Mouse (Mus musculus) kidney, embryonic 14.5 days (tissue): ENCODE measurements around the gene Prodh2. TPM values are rescaled to one million over a fixed set of nuclear protein-coding genes. Genes with fewer than 3 reads are reported as not detected.

ENCODE experiments used
- ATAC-seq: fragments of 200-750 bp; cut with Nextera tagmentation; 2 replicates; pipeline ENCODE4 v1.8.0; 2017; ENCODE audit warnings: moderate number of reproducible peaks, mild to moderate bottlenecking, moderate TSS enrichment, moderate library complexity; ENCODE audit not compliant: low FRiP score, low TSS enrichment
- H3K27ac ChIP-seq: fragments of 300-500 bp; sonication (generic); 2 replicates; pipeline ENCODE4 v1.5.1; 2014; ENCODE audit warnings: low read depth, mild to moderate bottlenecking, low read length, moderate library complexity, mixed read lengths
- H3K27me3 ChIP-seq: fragments of 300-500 bp; sonication (generic); 2 replicates; pipeline ENCODE4 v1.6.1; 2014; ENCODE audit warnings: mild to moderate bottlenecking, low read length; ENCODE audit not compliant: control insufficient read depth, insufficient read depth
- H3K36me3 ChIP-seq: fragments of 300-500 bp; sonication (generic); 2 replicates; pipeline ENCODE4 v1.6.1; 2014; ENCODE audit warnings: low read length, mixed read lengths; ENCODE audit not compliant: control insufficient read depth, insufficient read depth
- H3K4me1 ChIP-seq: fragments of 300-500 bp; sonication (generic); 2 replicates; pipeline ENCODE4 v1.6.1; 2014; ENCODE audit warnings: low read length, mixed read lengths; ENCODE audit not compliant: control insufficient read depth, insufficient read depth
- H3K4me2 ChIP-seq: fragments of 300-500 bp; sonication (generic); replicated peaks from 2 replicates; pipeline ENCODE4 v1.6.1; 2014; ENCODE audit warnings: low read depth, mild to moderate bottlenecking, low read length
- H3K4me3 ChIP-seq: fragments of 300-500 bp; sonication (generic); 2 replicates; pipeline ENCODE4 v1.5.1; 2014; ENCODE audit warnings: mild to moderate bottlenecking, low read length
- H3K9ac ChIP-seq: fragments of 300-500 bp; sonication (generic); 2 replicates; pipeline ENCODE4 v1.6.1; 2014; ENCODE audit warnings: low read depth, mild to moderate bottlenecking, low read length, moderate library complexity
- H3K9me3 ChIP-seq: fragments of 300-500 bp; sonication (generic); 2 replicates; pipeline ENCODE4 v1.6.1; 2016; ENCODE audit warnings: low read length; ENCODE audit not compliant: control insufficient read depth
- WGBS: fragments of 180-500 bp; shearing (Covaris S2); extraction: QIAGEN DNeasy Blood & Tissue Kit; methylation state at CpG from one replicate; pipeline ENCODE4 v1.1.7; 2014; 5-methylcytosine and 5-hydroxymethylcytosine counted together
- polyA plus RNA-seq: library from polyadenylated mRNA; unstranded; fragments of >200 nt; fragmentation: Nextera tagmentation; extraction: Ambion mirVana; gene quantifications from 2 replicates; pipeline ENCODE4 v1.2.1, GENCODE M21; 2014

Prodh2 gene
- polyA plus RNA-seq, 1 experiment from 2014 or later: 2.3 TPM

- Histone ChIP-seq H3K4me3 (no peak overlapping the region), H3K27ac (no peak overlapping the region), H3K4me1 (peaks cover 7% of the 10 kb centered on the region; the same call in 1 of the 2 replicates), H3K27me3 (peaks cover 90% of the 10 kb centered on the region), H3K4me2 (no peak overlapping the region), H3K9me3 (no peaks in the 10 kb centered on the region), H3K9ac (no peak overlapping the region), H3K36me3 (no peaks in the 10 kb centered on the region)
- no peak for ATAC-seq
- WGBS: 0% methylated on average over 9 of the region's 9 CpGs
These were observed 36.9 kb upstream of the Prodh2 start for GRCm38 (mm10) chr7:30456487-30456886.

DNA sequence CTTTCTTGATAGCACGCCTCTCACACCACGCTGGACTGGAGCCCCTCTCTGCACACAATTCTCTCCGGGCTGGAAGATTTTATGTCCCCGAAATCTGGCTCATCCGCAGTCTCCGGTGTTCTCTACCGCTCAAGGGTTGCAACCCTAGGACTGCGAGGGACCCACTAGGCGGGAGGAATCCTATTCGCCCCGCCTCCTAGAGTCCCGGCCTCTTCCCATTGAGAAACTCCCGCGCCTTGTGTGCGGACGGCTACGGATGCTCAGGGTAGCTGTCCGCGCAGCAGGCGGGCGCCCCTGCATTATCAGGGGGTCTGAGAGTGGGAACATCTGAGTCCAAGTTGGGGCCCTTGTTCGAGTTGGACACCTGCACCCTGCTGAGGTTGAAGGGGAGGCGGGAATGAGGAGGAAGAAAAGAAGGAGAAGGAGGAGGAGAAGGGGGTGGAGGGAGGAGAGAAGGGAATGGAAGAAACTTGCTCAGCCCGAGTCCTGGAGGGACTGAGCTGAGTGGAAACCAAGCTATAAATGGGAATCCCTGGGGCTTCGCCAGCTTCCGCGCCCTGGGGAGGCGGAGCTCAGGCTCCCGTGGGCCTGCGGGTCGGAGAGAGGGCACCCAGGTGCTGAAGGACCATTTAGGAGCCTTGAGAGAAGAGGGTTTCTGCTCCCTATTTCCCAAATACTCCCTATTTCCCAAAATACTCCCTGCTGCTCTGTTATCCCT lies 36.4 kb upstream of the Prodh2 start:
- Histone ChIP-seq H3K36me3 (no peaks in the 10 kb centered on the region), H3K27ac (no peak overlapping the region), H3K27me3 (peaks cover 96% of the 10 kb centered on the region), H3K9ac (no peak overlapping the region), H3K4me1 (peaks cover 7% of the 10 kb centered on the region; the same call in 1 of the 2 replicates), H3K4me2 (no peak overlapping the region; the same call in 1 of the 2 replicates), H3K9me3 (no peaks in the 10 kb centered on the region), H3K4me3 (no peak overlapping the region; the same call in 1 of the 2 replicates)
- no peak for ATAC-seq
- 2% methylated on average over 31 of the region's 31 CpGs for WGBS

DNA sequence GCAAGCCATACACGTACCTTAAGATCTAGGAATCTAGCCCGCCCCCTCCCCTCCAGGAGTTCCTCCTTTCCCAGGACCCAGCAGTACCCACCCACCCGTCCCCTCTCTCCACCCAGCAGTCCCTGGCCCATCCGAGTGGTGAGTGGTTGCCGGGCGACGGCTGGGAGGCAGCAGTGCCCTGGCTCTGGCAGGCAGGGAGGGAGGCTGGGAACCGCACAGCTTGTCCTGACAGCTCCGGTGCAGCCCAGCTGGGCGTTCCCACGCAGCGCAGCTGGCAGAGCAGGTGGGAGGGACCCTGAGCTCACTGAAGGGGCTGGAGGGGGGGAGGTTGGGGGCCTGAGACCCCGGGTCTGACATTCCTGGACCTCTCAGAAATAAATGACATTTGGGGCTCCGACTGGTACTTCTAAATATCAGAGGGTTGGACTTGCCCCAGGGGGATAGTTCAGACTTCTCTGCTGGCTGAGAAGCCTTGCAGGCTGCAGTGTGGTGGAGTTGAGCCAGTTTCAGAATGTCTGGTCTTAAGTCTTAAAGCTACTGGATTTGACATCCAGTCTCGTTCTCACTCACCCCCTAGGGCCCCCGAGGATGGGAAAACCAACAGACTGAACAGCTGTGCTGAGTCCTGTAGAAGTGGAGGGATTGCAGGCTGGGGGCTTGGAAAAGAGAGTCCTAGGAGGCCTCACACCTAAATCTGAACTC lies 35.6 kb upstream of the Prodh2 start, which contains the start of the genes Kirrel2 and Nphs1:
Kirrel2 (minus strand) TSS at position 62 of the 702 bp plus-strand sequence.
Nphs1 (plus strand) TSS at position 687 of the 702 bp plus-strand sequence.
- peaks cover 7% of the 10 kb centered on the region; the same call in 1 of the 2 replicates for H3K4me1 ChIP-seq
- WGBS: 1% methylated on average over 16 of the region's 16 CpGs
- no peaks in the 10 kb centered on the region for H3K9me3 ChIP-seq
- H3K27me3 ChIP-seq: peaks cover 96% of the 10 kb centered on the region
- ATAC-seq: peak; percentile 63; the same call in 1 of the 2 replicates
- H3K27ac ChIP-seq: no peak within 1 kb of the TSS
- H3K9ac ChIP-seq: no peak within 1 kb of the TSS
- H3K36me3 ChIP-seq: no peaks in the 10 kb centered on the region
- no peak within 1 kb of the TSS; the same call in 1 of the 2 replicates for H3K4me3 ChIP-seq
- H3K4me2 ChIP-seq: peak within 1 kb of the TSS; percentile 10; the same call in 1 of the 2 replicates

DNA sequence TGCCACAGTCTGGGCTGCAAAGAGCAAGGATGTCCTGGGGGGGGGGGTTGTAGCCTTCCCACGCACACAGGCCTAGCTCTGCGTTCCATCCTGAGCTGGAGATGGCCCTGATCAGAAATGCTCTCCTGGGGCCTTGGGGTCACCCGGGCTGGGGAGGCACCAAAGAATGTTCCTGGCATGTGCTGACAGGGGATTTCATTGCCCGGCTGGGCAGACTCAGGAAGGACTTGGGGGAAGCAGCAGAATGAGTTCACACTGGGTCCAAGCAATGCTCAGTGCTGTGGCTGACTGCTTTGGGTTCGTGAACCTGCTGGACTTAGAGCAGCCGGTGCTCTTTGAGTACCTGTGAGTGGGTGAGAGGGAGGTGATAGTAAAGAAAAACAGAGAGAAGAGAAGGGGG lies 33.9 kb upstream of the Prodh2 start:
- Histone ChIP-seq H3K9ac (no peak overlapping the region), H3K4me1 (peaks cover 7% of the 10 kb centered on the region; the same call in 1 of the 2 replicates), H3K27ac (no peak overlapping the region), H3K4me2 (no peak overlapping the region), H3K9me3 (no peaks in the 10 kb centered on the region), H3K36me3 (no peaks in the 10 kb centered on the region), H3K4me3 (no peak overlapping the region), H3K27me3 (peaks cover 96% of the 10 kb centered on the region)
- ATAC-seq: no peak
- WGBS: 45% methylated on average over 6 of the region's 6 CpGs

- Histone ChIP-seq H3K27ac (no peak overlapping the region), H3K9ac (no peak overlapping the region), H3K36me3 (no peaks in the 10 kb centered on the region), H3K4me1 (no peaks in the 10 kb centered on the region), H3K4me3 (no peak overlapping the region), H3K9me3 (no peaks in the 10 kb centered on the region), H3K27me3 (peaks cover 90% of the 10 kb centered on the region), H3K4me2 (no peak overlapping the region)
- 22% methylated on average over 7 of the region's 7 CpGs for WGBS
- no peak for ATAC-seq
These were observed 29.9 kb upstream of the Prodh2 start for GRCm38 (mm10) chr7:30463568-30463967.

GRCm38 (mm10) chr7:30463996-30464395 lies 29.4 kb upstream of the Prodh2 start:
- 26% methylated on average over 4 of the region's 4 CpGs for WGBS
- Histone ChIP-seq H3K4me1 (no peaks in the 10 kb centered on the region), H3K27me3 (peaks cover 86% of the 10 kb centered on the region)

DNA sequence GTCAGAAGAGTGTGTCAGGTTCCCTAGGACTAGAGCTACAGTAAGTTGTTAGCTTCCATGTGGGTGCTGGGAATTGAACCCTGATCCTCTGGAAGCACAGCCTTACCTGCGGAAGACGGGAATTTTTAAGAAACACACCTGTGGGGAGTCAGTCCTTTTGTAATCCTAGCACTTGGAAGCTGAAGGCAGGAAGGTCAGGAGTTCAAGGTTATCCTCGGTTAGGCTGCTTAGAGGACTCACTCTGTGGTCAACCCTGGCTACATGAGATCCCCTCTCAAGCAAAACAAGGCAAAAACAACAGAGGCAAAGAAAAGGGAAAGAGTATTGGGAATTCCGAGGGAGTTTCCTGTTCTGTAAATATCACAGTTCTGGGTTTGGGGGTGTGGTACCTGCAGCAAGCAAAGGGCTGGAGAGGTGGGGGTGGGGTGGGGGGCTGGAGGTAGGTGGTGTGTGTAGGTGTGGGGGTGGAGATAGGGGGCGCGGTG lies 28.6 kb upstream of the Prodh2 start:
- no peak for ATAC-seq
- Histone ChIP-seq H3K4me1 (no peaks in the 10 kb centered on the region), H3K27me3 (peaks cover 79% of the 10 kb centered on the region), H3K9ac (no peak overlapping the region), H3K9me3 (no peaks in the 10 kb centered on the region), H3K27ac (no peak overlapping the region), H3K4me3 (no peak overlapping the region), H3K36me3 (no peaks in the 10 kb centered on the region), H3K4me2 (no peak overlapping the region)
- WGBS: 13% methylated on average over 6 of the region's 6 CpGs

More at GRCm38 (mm10) chr7:30463996-30464395, 29.4 kb upstream of the Prodh2 start:
- H3K36me3 ChIP-seq: no peaks in the 10 kb centered on the region
- H3K9ac ChIP-seq: no peak overlapping the region
- no peak overlapping the region for H3K4me2 ChIP-seq
- H3K4me3 ChIP-seq: no peak overlapping the region
- H3K9me3 ChIP-seq: no peaks in the 10 kb centered on the region
- no peak overlapping the region for H3K27ac ChIP-seq
- ATAC-seq: no peak

GRCm38 (mm10) chr7:30472411-30472810 lies 21.0 kb upstream of the Prodh2 start:
- Histone ChIP-seq H3K4me1 (peaks cover under 1% of the 10 kb centered on the region; the same call in 1 of the 2 replicates), H3K4me2 (no peak overlapping the region), H3K4me3 (no peak overlapping the region), H3K36me3 (no peaks in the 10 kb centered on the region), H3K9me3 (no peaks in the 10 kb centered on the region), H3K9ac (no peak overlapping the region), H3K27ac (no peak overlapping the region), H3K27me3 (peaks cover 5% of the 10 kb centered on the region)
- 36% methylated on average over 5 of the region's 5 CpGs for WGBS
- ATAC-seq: no peak
